Mouse (Mus musculus): Measurements from ENCODE around the gene Cox17. TPM values are rescaled to one million over a fixed set of nuclear protein-coding genes. Genes with fewer than 3 reads are reported as not detected.

The Cox17 gene
- polyA plus RNA-seq, 1 experiment from 2014 or later: 147 TPM

DNA sequence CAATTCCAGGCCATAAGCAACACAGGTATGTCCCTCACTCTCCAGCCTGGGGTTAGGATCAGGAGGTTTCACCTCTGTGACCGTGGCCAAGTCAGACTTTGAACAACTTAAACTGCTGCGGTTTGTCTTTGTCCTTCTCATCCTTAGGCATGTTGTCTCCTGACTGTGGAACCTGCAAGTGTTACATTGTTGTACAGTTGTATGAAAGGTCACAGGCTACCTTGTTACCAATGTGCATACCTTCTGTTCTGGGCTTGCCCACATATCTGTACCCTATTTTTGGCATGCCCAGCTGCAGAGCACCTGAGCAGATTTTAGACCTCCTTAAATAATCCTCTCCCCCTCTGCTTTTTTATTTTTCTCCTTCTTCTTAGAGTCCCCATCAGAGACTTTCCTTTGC lies 12.4 kb downstream of the Cox17 start:
- no peaks in the 10 kb centered on the region for H3K9me3 ChIP-seq (ENCODE audit: low read length)
- peaks cover 8% of the 10 kb centered on the region; the same call in 1 of the 2 replicates for H3K36me3 ChIP-seq (ENCODE audit: insufficient read depth, low read length)
- no peak overlapping the region for H3K27ac ChIP-seq (ENCODE audit: low read length)
- 92% methylated on average over 2 of the region's 2 CpGs for WGBS
- ATAC-seq (ENCODE audit: low FRiP score, low TSS enrichment): no peak
- H3K9ac ChIP-seq (replicated peaks; ENCODE audit: low read length): no peak overlapping the region
- H3K27me3 ChIP-seq (ENCODE audit: insufficient read depth, low read length): no peaks in the 10 kb centered on the region
- H3K4me2 ChIP-seq (replicated peaks; ENCODE audit: low read depth, low read length): no peak overlapping the region
- H3K4me3 ChIP-seq (ENCODE audit: low read length): no peak overlapping the region
- no peaks in the 10 kb centered on the region for H3K4me1 ChIP-seq (ENCODE audit: insufficient read depth, low read length)

DNA sequence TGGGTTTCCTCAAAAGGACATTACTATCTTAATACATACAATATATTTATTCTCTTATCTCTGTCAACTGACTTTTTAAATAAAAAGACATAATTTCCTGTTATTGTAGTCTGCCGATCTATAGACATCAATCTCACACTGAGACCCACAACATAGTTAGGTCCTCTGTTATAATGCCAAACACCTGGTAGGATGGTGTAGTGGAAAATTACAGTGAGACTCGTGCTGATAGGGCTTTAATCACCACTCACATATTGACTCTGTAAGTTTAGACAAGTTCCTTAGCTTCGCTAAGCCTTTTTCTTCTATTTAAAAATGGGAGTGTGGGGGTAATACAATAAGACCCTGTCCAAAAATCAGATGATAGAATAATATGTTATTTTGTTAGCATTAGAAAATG lies 13.1 kb downstream of the Cox17 start:
- no peak overlapping the region for H3K4me2 ChIP-seq (replicated peaks; ENCODE audit: low read depth, low read length)
- 68% methylated on average over 3 of the region's 3 CpGs for WGBS
- no peaks in the 10 kb centered on the region for H3K9me3 ChIP-seq (ENCODE audit: low read length)
- no peaks in the 10 kb centered on the region for H3K27me3 ChIP-seq (ENCODE audit: insufficient read depth, low read length)
- 0 out of 2 replicates have a peak, but pooled peaks cover 6% of the 10 kb centered on the region for H3K36me3 ChIP-seq (ENCODE audit: insufficient read depth, low read length)
- no peak for ATAC-seq (ENCODE audit: low FRiP score, low TSS enrichment)
- H3K4me1 ChIP-seq (ENCODE audit: insufficient read depth, low read length): no peaks in the 10 kb centered on the region
- H3K9ac ChIP-seq (replicated peaks; ENCODE audit: low read length): no peak overlapping the region
- no peak overlapping the region for H3K4me3 ChIP-seq (ENCODE audit: low read length)
- no peak overlapping the region for H3K27ac ChIP-seq (ENCODE audit: low read length)

DNA sequence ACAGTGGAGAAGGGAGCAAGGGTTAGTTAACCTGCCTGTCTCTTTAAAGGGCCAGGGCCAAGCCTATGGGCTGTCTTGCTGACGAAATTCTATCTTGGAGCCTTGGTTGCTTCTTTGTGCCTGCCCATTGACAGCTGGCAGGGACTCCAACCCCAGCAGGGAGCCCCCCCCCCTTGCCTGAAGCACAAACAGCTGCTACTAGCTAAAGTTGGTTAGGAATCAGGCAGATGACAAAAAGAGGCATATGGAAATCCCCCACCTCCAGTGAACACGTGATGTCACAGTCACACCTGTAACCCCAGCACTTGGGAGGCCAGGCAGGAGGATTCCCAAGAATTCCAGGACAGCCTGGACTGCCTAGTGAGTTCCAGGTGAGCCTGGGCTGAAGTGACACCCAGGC lies 13.5 kb downstream of the Cox17 start:
- Histone ChIP-seq H3K27me3 (ENCODE audit: insufficient read depth, low read length) (no peaks in the 10 kb centered on the region), H3K4me1 (ENCODE audit: insufficient read depth, low read length) (no peaks in the 10 kb centered on the region), H3K9me3 (ENCODE audit: low read length) (no peaks in the 10 kb centered on the region), H3K4me3 (ENCODE audit: low read length) (no peak overlapping the region), H3K4me2 (replicated peaks; ENCODE audit: low read depth, low read length) (no peak overlapping the region), H3K27ac (ENCODE audit: low read length) (no peak overlapping the region), H3K36me3 (ENCODE audit: insufficient read depth, low read length) (0 out of 2 replicates have a peak, but pooled peaks cover 6% of the 10 kb centered on the region), H3K9ac (replicated peaks; ENCODE audit: low read length) (no peak overlapping the region)
- no peak for ATAC-seq (ENCODE audit: low FRiP score, low TSS enrichment)
- 36% methylated on average over 2 of the region's 2 CpGs for WGBS

DNA sequence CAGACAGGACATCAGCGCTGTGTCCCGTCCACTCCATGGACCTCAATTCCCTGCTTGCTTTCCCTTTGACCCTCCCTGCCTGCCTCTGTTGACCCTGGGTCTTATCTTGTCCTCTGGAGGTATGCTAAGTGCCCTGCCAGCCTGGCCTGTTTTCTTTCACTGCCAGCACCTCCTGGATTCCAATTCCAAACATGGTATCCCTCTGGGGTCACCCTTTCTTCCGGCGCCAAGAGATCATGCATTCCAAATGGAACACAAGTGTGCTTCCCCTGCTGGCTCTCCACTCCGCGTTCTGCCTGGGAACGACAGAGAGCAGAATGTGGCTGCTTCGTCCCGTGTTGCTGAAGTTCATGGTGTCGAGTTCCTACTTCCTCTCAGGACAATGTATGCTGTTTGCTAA lies 15.1 kb downstream of the Cox17 start, which contains the start of gene Popdc2:
Popdc2 (plus strand) TSS at position 277 of the 400 bp plus-strand sequence.
- ATAC-seq (ENCODE audit: low FRiP score, low TSS enrichment): 0 out of 2 replicates have a peak, but pooled peaks have one; percentile 39
- Histone ChIP-seq H3K4me1 (ENCODE audit: insufficient read depth, low read length) (no peaks in the 10 kb centered on the region), H3K9me3 (ENCODE audit: low read length) (no peaks in the 10 kb centered on the region), H3K4me3 (ENCODE audit: low read length) (no peak within 1 kb of the TSS), H3K36me3 (ENCODE audit: insufficient read depth, low read length) (0 out of 2 replicates have a peak, but pooled peaks cover 4% of the 10 kb centered on the region), H3K27ac (ENCODE audit: low read length) (no peak within 1 kb of the TSS), H3K9ac (replicated peaks; ENCODE audit: low read length) (no peak within 1 kb of the TSS), H3K27me3 (ENCODE audit: insufficient read depth, low read length) (no peaks in the 10 kb centered on the region), H3K4me2 (replicated peaks; ENCODE audit: low read depth, low read length) (no peak within 1 kb of the TSS)
- WGBS: 42% methylated on average over 10 of the region's 10 CpGs

DNA sequence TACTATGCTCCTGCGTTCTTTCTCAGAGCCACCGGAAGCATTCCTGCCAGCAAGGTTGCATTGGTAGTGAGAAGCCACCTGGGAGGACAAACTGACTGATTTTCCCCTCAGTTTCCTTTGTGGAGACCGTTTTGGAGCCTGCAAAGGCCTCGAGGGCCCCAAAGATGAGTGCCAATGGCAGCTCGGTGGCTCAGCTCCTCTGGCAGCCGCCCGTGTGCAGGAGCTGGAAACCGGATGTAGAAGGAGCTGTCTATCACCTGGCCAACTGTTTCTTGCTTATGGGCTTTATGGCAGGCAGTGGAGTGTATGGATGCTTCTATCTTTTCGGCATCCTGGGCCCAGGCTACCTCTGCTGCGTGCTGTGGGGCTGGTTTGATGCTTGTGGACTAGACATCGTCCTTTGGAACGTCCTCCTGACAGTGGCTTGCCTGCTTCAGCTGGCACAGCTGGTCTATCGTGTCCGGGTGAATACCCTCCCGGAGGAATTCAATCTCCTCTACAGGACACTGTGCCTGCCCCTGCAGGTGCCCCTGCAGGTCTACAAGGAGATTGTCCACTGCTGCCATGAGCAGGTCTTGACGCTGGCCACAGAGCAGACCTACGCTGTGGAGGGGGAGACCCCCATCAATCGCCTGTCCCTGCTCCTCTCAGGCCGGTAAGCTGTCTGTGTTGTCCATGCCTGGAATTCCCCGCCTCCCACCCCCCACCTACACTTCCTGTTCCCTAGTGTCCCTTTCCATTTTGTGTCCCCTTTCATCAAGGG lies 15.9 kb downstream of the Cox17 start:
- 0 out of 2 replicates have a peak, but pooled peaks have one; percentile 19 for ATAC-seq (ENCODE audit: low FRiP score, low TSS enrichment)

DNA sequence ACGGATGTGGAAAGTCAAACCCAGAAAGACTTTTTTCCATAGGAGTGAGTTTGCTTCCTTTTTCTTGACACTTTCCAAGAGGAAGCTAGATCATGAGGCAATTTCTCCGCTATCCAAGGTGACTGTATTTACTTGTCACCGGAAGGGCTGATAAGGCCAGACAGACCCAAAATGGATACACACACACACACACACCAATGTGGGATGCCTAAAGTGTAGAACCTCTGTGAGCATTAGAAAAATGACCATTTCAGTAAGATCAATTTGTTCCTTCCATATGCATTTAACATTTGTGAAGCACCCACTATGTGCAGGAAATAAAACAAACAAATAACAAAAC lies 16.4 kb downstream of the Cox17 start:
- Histone ChIP-seq H3K27me3 (ENCODE audit: insufficient read depth, low read length) (no peaks in the 10 kb centered on the region), H3K4me2 (replicated peaks; ENCODE audit: low read depth, low read length) (no peak overlapping the region), H3K9ac (replicated peaks; ENCODE audit: low read length) (no peak overlapping the region), H3K36me3 (ENCODE audit: insufficient read depth, low read length) (no peaks in the 10 kb centered on the region), H3K9me3 (ENCODE audit: low read length) (no peaks in the 10 kb centered on the region), H3K4me1 (ENCODE audit: insufficient read depth, low read length) (no peaks in the 10 kb centered on the region), H3K4me3 (ENCODE audit: low read length) (no peak overlapping the region), H3K27ac (ENCODE audit: low read length) (no peak overlapping the region)
- no peak for ATAC-seq (ENCODE audit: low FRiP score, low TSS enrichment)
- WGBS: 67% methylated on average over 3 of the region's 3 CpGs

More for the DNA sequence above, 15.9 kb downstream of the Cox17 start:
- WGBS: 66% methylated on average over 20 of the region's 20 CpGs
- Histone ChIP-seq H3K4me1 (ENCODE audit: insufficient read depth, low read length) (no peaks in the 10 kb centered on the region), H3K4me3 (ENCODE audit: low read length) (no peak overlapping the region), H3K27ac (ENCODE audit: low read length) (no peak overlapping the region), H3K36me3 (ENCODE audit: insufficient read depth, low read length) (0 out of 2 replicates have a peak, but pooled peaks cover 4% of the 10 kb centered on the region), H3K4me2 (replicated peaks; ENCODE audit: low read depth, low read length) (no peak overlapping the region), H3K9me3 (ENCODE audit: low read length) (no peaks in the 10 kb centered on the region), H3K27me3 (ENCODE audit: insufficient read depth, low read length) (no peaks in the 10 kb centered on the region), H3K9ac (replicated peaks; ENCODE audit: low read length) (no peak overlapping the region)

DNA sequence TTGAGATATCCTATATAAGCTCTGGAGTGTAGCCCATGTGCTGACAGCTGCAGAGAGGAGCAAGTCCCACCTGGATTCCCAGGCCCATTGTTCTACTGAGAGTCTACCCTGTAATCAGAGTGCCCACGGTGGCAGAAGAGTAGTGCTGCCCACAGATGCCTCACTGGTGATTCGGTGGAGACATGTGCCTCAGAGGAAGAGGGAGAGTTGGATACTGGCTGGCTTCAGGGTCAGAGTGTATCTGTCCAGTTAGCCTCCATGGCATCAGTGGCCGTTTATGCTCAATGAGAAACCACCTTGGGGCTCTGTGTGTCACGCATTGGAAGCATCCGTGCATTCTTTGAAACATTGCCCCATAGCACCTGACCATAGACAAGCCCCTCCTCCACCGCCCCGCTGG lies 16.9 kb downstream of the Cox17 start:
- Histone ChIP-seq H3K4me1 (ENCODE audit: insufficient read depth, low read length) (no peaks in the 10 kb centered on the region), H3K9me3 (ENCODE audit: low read length) (no peaks in the 10 kb centered on the region), H3K4me2 (replicated peaks; ENCODE audit: low read depth, low read length) (no peak overlapping the region), H3K4me3 (ENCODE audit: low read length) (no peak overlapping the region), H3K27ac (ENCODE audit: low read length) (no peak overlapping the region), H3K9ac (replicated peaks; ENCODE audit: low read length) (no peak overlapping the region), H3K36me3 (ENCODE audit: insufficient read depth, low read length) (no peaks in the 10 kb centered on the region), H3K27me3 (ENCODE audit: insufficient read depth, low read length) (no peaks in the 10 kb centered on the region)
- WGBS: 89% methylated on average over 7 of the region's 7 CpGs
- no peak for ATAC-seq (ENCODE audit: low FRiP score, low TSS enrichment)

DNA sequence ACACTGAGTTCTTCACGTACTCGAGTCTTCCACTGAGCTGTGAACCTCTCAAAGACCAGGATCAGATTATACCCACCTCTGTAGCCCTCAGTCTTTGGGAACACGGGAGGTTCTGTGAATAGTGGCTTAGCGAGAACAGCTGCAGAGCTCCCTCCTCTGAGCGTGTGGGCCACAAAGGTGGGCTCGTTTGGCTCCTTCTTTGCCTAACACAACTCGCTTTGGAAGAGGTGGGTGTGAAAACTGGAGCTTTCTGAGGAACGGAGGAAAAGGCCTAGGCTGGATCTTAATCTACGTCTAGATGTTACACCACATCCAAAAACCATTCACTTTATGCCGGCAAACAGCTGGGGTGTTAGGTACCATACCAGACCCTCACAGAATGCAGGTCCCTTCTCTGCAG lies 18.6 kb downstream of the Cox17 start:
- WGBS: 87% methylated on average over 10 of the region's 10 CpGs

DNA sequence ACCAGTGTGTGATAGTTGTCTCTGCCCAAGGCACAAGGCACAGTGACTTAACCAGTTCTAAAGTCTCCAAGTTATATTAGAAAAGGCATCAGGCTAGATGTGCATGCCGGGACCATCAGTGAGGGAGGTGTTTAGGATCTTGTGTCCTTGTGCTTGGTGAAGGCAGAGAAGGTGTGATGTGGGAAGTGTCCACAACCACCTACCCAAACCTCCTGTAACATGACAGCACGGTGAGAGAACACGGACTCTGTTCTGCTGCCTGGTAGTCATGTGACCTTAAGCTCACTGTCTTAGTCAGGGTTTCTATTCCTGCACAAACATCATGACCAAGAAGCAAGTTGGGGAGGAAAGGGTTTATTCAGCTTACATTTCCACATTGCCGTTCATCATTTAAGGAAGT lies 19.4 kb downstream of the Cox17 start:
- ATAC-seq (ENCODE audit: low FRiP score, low TSS enrichment): no peak

More for the DNA sequence above, 18.6 kb downstream of the Cox17 start:
- Histone ChIP-seq H3K27me3 (ENCODE audit: insufficient read depth, low read length) (no peaks in the 10 kb centered on the region), H3K9me3 (ENCODE audit: low read length) (no peaks in the 10 kb centered on the region), H3K36me3 (ENCODE audit: insufficient read depth, low read length) (no peaks in the 10 kb centered on the region), H3K4me3 (ENCODE audit: low read length) (no peak overlapping the region), H3K9ac (replicated peaks; ENCODE audit: low read length) (no peak overlapping the region), H3K4me2 (replicated peaks; ENCODE audit: low read depth, low read length) (no peak overlapping the region), H3K27ac (ENCODE audit: low read length) (no peak overlapping the region), H3K4me1 (ENCODE audit: insufficient read depth, low read length) (no peaks in the 10 kb centered on the region)
- ATAC-seq (ENCODE audit: low FRiP score, low TSS enrichment): no peak

DNA sequence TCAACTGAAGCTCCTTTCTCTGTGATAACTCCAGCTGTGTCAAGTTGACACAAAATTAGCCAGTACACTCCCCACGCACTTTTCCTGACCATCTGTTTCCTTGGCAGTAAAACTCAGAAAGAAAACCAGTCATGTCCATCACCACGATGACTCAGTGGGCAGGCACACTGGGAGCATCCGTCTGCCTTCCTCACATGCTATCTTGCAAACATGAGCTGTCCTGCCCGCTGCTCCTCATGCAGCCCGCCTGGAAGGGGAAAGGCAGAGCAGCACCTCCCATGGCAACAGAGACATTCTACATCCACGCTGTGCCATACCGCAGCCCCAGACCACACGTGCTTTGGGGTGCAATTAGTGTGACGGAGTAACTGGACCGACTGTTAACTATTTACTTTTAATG lies 21.5 kb downstream of the Cox17 start:
- WGBS: 45% methylated on average over 10 of the region's 10 CpGs
- Histone ChIP-seq H3K9ac (replicated peaks; ENCODE audit: low read length) (no peak overlapping the region), H3K36me3 (ENCODE audit: insufficient read depth, low read length) (no peaks in the 10 kb centered on the region), H3K27ac (ENCODE audit: low read length) (no peak overlapping the region), H3K4me3 (ENCODE audit: low read length) (no peak overlapping the region), H3K27me3 (ENCODE audit: insufficient read depth, low read length) (no peaks in the 10 kb centered on the region), H3K4me1 (ENCODE audit: insufficient read depth, low read length) (no peaks in the 10 kb centered on the region), H3K9me3 (ENCODE audit: low read length) (no peaks in the 10 kb centered on the region), H3K4me2 (replicated peaks; ENCODE audit: low read depth, low read length) (no peak overlapping the region)
- ATAC-seq (ENCODE audit: low FRiP score, low TSS enrichment): peak; percentile 76; the same call in 1 of the 2 replicates

More for the DNA sequence above, 19.4 kb downstream of the Cox17 start:
- no peaks in the 10 kb centered on the region for H3K4me1 ChIP-seq (ENCODE audit: insufficient read depth, low read length)
- H3K27me3 ChIP-seq (ENCODE audit: insufficient read depth, low read length): no peaks in the 10 kb centered on the region
- no peak overlapping the region for H3K27ac ChIP-seq (ENCODE audit: low read length)
- H3K4me3 ChIP-seq (ENCODE audit: low read length): no peak overlapping the region
- H3K9ac ChIP-seq (replicated peaks; ENCODE audit: low read length): no peak overlapping the region
- H3K4me2 ChIP-seq (replicated peaks; ENCODE audit: low read depth, low read length): no peak overlapping the region
- H3K36me3 ChIP-seq (ENCODE audit: insufficient read depth, low read length): no peaks in the 10 kb centered on the region
- WGBS: 67% methylated on average over 4 of the region's 4 CpGs
- H3K9me3 ChIP-seq (ENCODE audit: low read length): no peaks in the 10 kb centered on the region

Measured in kidney, embryonic 16.5 days (tissue).